ENCODE assay signal across 18 mouse cellular contexts in genomic region chr13:53514574-53514973, GRCm38 (mm10). TPM values are rescaled to one million over a fixed set of nuclear protein-coding genes. Genes with fewer than 3 reads are reported as not detected.
A peak's percentile ranks its signal among the peaks of the same experiment; 100 is the strongest.
DNase-seq lines count a peak whose midpoint lies in the region; ATAC-seq and TF ChIP-seq lines count a peak whose summit lies in the region.
"Had no signal": no experiment of that assay in that cellular context is flagged by ENCODE, and none has a peak within 500 bp of the region (broad histone marks: within the 10 kb centered on the region; RNA-seq: fewer than 3 reads in every experiment).

No protein-coding gene starts in this region.

- H3K27ac ChIP-seq in liver, embryonic 13.5 days, result no peak overlapping the region
- H3K27ac ChIP-seq in liver, embryonic 12.5 days, result no peak overlapping the region
- 0 out of 2 replicates have a peak overlapping the region, but pooled peaks have one; percentile 67 for H3K27ac ChIP-seq in ES-Bruce4 (ENCODE audit: insufficient read depth, low read length)
- H3K27ac ChIP-seq in midbrain, embryonic 10.5 days (replicated peaks), result no peak overlapping the region
- H3K27ac ChIP-seq: embryonic facial prominence, embryonic 15.5 days; forebrain, embryonic 13.5 days; neural tube, embryonic 12.5 days had no signal

- no peak for TF ChIP-seq POLR2A in ES-Bruce4 (IDR thresholded peaks at IDR 0.05; ENCODE audit: insufficient read depth, low read length)

- TF ChIP-seq EP300 in ES-Bruce4 (IDR thresholded peaks at IDR 0.05; ENCODE audit: insufficient read depth, low read depth, low read length), result no peak

- H3K4me1 ChIP-seq in liver, embryonic 13.5 days (replicated peaks), result no peaks in the 10 kb centered on the region
- H3K4me1 ChIP-seq in liver, embryonic 12.5 days, result peaks cover 4% of the 10 kb centered on the region; the same call in 1 of the 2 replicates
- H3K4me1 ChIP-seq in ES-Bruce4 (ENCODE audit: control insufficient read depth, insufficient read depth, low read length), result peaks cover 3% of the 10 kb centered on the region
- H3K4me1 ChIP-seq in midbrain, embryonic 10.5 days, result no peaks in the 10 kb centered on the region
- H3K4me1 ChIP-seq: embryonic facial prominence, embryonic 15.5 days; neural tube, embryonic 12.5 days had no signal

- TF ChIP-seq CTCF in ES-Bruce4 (IDR thresholded peaks at IDR 0.05; ENCODE audit: low read depth, low read length), result no peak

- no peaks in the 10 kb centered on the region for H3K27me3 ChIP-seq in liver, embryonic 13.5 days
- H3K27me3 ChIP-seq in liver, embryonic 12.5 days (replicated peaks), result no peaks in the 10 kb centered on the region
- H3K27me3 ChIP-seq in ES-Bruce4 (ENCODE audit: control insufficient read depth, insufficient read depth, low read length, poor library complexity, severe bottlenecking), result no peaks in the 10 kb centered on the region
- no peaks in the 10 kb centered on the region for H3K27me3 ChIP-seq in midbrain, embryonic 10.5 days (ENCODE audit: low read depth, poor library complexity, severe bottlenecking)
- H3K27me3 ChIP-seq: embryonic facial prominence, embryonic 15.5 days; forebrain, embryonic 13.5 days; neural tube, embryonic 12.5 days had no signal

- no peak overlapping the region for H3K4me3 ChIP-seq in liver, embryonic 13.5 days (replicated peaks)
- H3K4me3 ChIP-seq in liver, embryonic 12.5 days, result no peak overlapping the region
- no peak overlapping the region for H3K4me3 ChIP-seq in ES-Bruce4 (ENCODE audit: low read depth, low read length)
- H3K4me3 ChIP-seq in midbrain, embryonic 10.5 days, result no peak overlapping the region
- H3K4me3 ChIP-seq: embryonic facial prominence, embryonic 15.5 days; forebrain, embryonic 13.5 days; neural tube, embryonic 12.5 days had no signal

- H3K36me3 ChIP-seq in liver, embryonic 13.5 days, result no peaks in the 10 kb centered on the region
- H3K36me3 ChIP-seq in liver, embryonic 12.5 days, result no peaks in the 10 kb centered on the region
- no peaks in the 10 kb centered on the region for H3K36me3 ChIP-seq in ES-Bruce4 (ENCODE audit: control insufficient read depth, insufficient read depth, low read length, poor library complexity, severe bottlenecking)
- no peaks in the 10 kb centered on the region for H3K36me3 ChIP-seq in midbrain, embryonic 10.5 days
- H3K36me3 ChIP-seq: embryonic facial prominence, embryonic 15.5 days; neural tube, embryonic 12.5 days had no signal

- H3K4me2 ChIP-seq in liver, embryonic 13.5 days, result no peak overlapping the region
- no peak overlapping the region for H3K4me2 ChIP-seq in liver, embryonic 12.5 days
- H3K4me2 ChIP-seq: embryonic facial prominence, embryonic 15.5 days; forebrain, embryonic 13.5 days; neural tube, embryonic 12.5 days had no signal

- DNase-seq in liver, embryonic 13.5 days, result peak; percentile 24
- peak; percentile 56 for DNase-seq in ZHBTc4 (ENCODE audit: low read depth, low spot score)
- peak; percentile 22 for DNase-seq in mesoderm, embryonic 11.5 days (ENCODE audit: low read depth, low spot score)
- DNase-seq in layer of hippocampus, postnatal 14 days (ENCODE audit: low spot score in 2 of 2), result no peak
- no peak for DNase-seq in midbrain, embryonic 10.5 days (ENCODE audit: low spot score)
- DNase-seq: adrenal gland, postnatal 10 days; cerebellum, adult 9-11 months; gastrocnemius, postnatal 25 days; kidney, postnatal 36 days; thymus, adult 18-20 months had no signal

- peak; percentile 65; the same call in 1 of the 2 replicates for ATAC-seq in liver, embryonic 13.5 days (ENCODE audit: low read depth)
- no peak for ATAC-seq in liver, embryonic 12.5 days
- ATAC-seq: forebrain, embryonic 13.5 days; hindbrain, embryonic 16.5 days; intestine, postnatal 0 days had no signal

- no peak overlapping the region for H3K9ac ChIP-seq in liver, embryonic 13.5 days
- no peak overlapping the region for H3K9ac ChIP-seq in liver, embryonic 12.5 days
- H3K9ac ChIP-seq in ES-Bruce4 (ENCODE audit: low read depth, poor library complexity, severe bottlenecking), result no peak overlapping the region
- H3K9ac ChIP-seq: embryonic facial prominence, embryonic 15.5 days; forebrain, embryonic 13.5 days; neural tube, embryonic 12.5 days had no signal

- H3K9me3 ChIP-seq in liver, embryonic 13.5 days (replicated peaks), result no peaks in the 10 kb centered on the region
- H3K9me3 ChIP-seq in liver, embryonic 12.5 days (replicated peaks), result no peaks in the 10 kb centered on the region
- H3K9me3 ChIP-seq in ES-Bruce4 (replicated peaks; ENCODE audit: control insufficient read depth, insufficient read depth, low read length, poor library complexity, severe bottlenecking), result peaks cover 25% of the 10 kb centered on the region
- peaks cover 9% of the 10 kb centered on the region for H3K9me3 ChIP-seq in midbrain, embryonic 10.5 days (replicated peaks)
- H3K9me3 ChIP-seq: embryonic facial prominence, embryonic 15.5 days had no signal

RNA-seq across cellular contexts. Expression of gene Msx2, which starts 41.7 kb away (rescaled TPM):
- polyA plus RNA-seq in liver, embryonic 13.5 days (2015; fragmentation: Nextera tagmentation; extraction: Ambion mirVana), result 0.06 TPM in 1 of 2 replicates, not detected in the other
- polyA plus RNA-seq in liver, embryonic 12.5 days (2016; fragmentation: Nextera tagmentation; extraction: Ambion mirVana), result 0.32 and 0.33 TPM in 2 replicates
- polyA plus RNA-seq in ES-Bruce4 (2011; ENCODE audit: insufficient read depth, insufficient read length, low read depth, missing spikeins), result 3.1 and 4.4 TPM in 2 replicates
- total RNA-seq in layer of hippocampus, postnatal 14 days (2021), result 1 to 10 TPM in 1 of 2 experiments, under 1 TPM in 1; 0.94 to 1.0 TPM
- polyA plus RNA-seq in midbrain, embryonic 10.5 days (2016; fragmentation: Nextera tagmentation; extraction: Ambion mirVana), result 18.3 and 23.2 TPM in 2 replicates
- total RNA-seq: megakaryocyte progenitor cell, adult 5-6 weeks had no signal
- polyA plus RNA-seq: intestine, postnatal 0 days had no signal

Comparison
In these comparisons a context has a peak if more than half of its experiments do, and no peak if none do; other contexts are left out.
1. DNase-seq: peak in liver, embryonic 13.5 days (single experiment), ZHBTc4 (single experiment) and mesoderm, embryonic 11.5 days (single experiment); none in layer of hippocampus, postnatal 14 days (0 of 2) and midbrain, embryonic 10.5 days (single experiment).